Mouse (Mus musculus) kidney, postnatal 0 days (tissue): ENCODE results near the gene Zfp169. TPM values are rescaled to one million over a fixed set of nuclear protein-coding genes. Genes with fewer than 3 reads are reported as not detected.
"Not testable (repeated sequence)": the region's sequence is repeated elsewhere in the genome, so short reads cannot be mapped to it uniquely, and the experiment has no call there.

Experiments used
- ATAC-seq: fragments of 200-750 bp; cut with Nextera tagmentation; replicated peaks from 2 replicates; pipeline ENCODE4 v1.8.0; 2017; ENCODE audit warnings: low read depth, moderate number of reproducible peaks, moderate TSS enrichment, moderate library complexity; ENCODE audit not compliant: low FRiP score
- DNase-seq: peaks from one replicate; pipeline ENCODE4 v3.0.0-alpha.2; 2016; ENCODE audit warnings: low spot score
- H3K27ac ChIP-seq: fragments of 300-500 bp; sonication (generic); 2 replicates; pipeline ENCODE4 v1.5.1; 2014; ENCODE audit warnings: mild to moderate bottlenecking
- H3K27me3 ChIP-seq: fragments of 300-500 bp; sonication (generic); 2 replicates; pipeline ENCODE4 v1.6.1; 2014; ENCODE audit warnings: low read length, mixed read lengths; ENCODE audit not compliant: insufficient read depth
- H3K36me3 ChIP-seq: fragments of 300-500 bp; sonication (generic); 2 replicates; pipeline ENCODE4 v1.6.1; 2014; ENCODE audit warnings: low read length, mixed read lengths; ENCODE audit not compliant: insufficient read depth
- H3K4me1 ChIP-seq: fragments of 300-500 bp; sonication (generic); replicated peaks from 2 replicates; pipeline ENCODE4 v1.6.1; 2014; ENCODE audit warnings: antibody characterized with exemption, low read length, mixed read lengths; ENCODE audit not compliant: insufficient read depth
- H3K4me2 ChIP-seq: fragments of 300-500 bp; sonication (generic); 2 replicates; pipeline ENCODE4 v1.6.1; 2014; ENCODE audit warnings: mild to moderate bottlenecking, low read length, moderate library complexity, mixed read lengths
- H3K4me3 ChIP-seq: fragments of 300-500 bp; sonication (generic); replicated peaks from 2 replicates; pipeline ENCODE4 v1.5.1; 2014; ENCODE audit warnings: low read depth, low read length
- H3K9ac ChIP-seq: fragments of 300-500 bp; sonication (generic); 2 replicates; pipeline ENCODE4 v1.6.1; 2014; ENCODE audit warnings: low read depth, low read length
- H3K9me3 ChIP-seq: fragments of 300-500 bp; sonication (generic); replicated peaks from 2 replicates; pipeline ENCODE4 v1.6.1; 2016; ENCODE audit warnings: low read length, inconsistent platforms, mixed read lengths
- CTCF ChIP-seq: IDR thresholded peaks from 2 replicates; pipeline ENCODE4 v1.5.1; 2016; ENCODE audit warnings: antibody characterized with exemption, low read depth, mild to moderate bottlenecking, moderate library complexity
- WGBS: fragments of 180-500 bp; shearing (Covaris S2); extraction: QIAGEN DNeasy Blood & Tissue Kit; methylation state at CpG from one replicate; pipeline ENCODE4 v1.1.7; 2014; 5-methylcytosine and 5-hydroxymethylcytosine counted together
- polyA plus RNA-seq: library from polyadenylated mRNA; unstranded; fragments of >200 nt; fragmentation: Nextera tagmentation; extraction: Ambion mirVana; gene quantifications from 2 replicates; pipeline ENCODE4 v1.2.1, GENCODE M21; 2015

The Zfp169 gene
- polyA plus RNA-seq, 1 experiment from 2014 or later = 2.2 TPM

GRCm38 (mm10) chr13:48528123-48528871, 15.0 kb upstream of the Zfp169 start:
- Histone ChIP-seq H3K27ac (no peak overlapping the region), H3K4me2 (no peak overlapping the region), H3K27me3 (no peaks in the 10 kb centered on the region), H3K36me3 (no peaks in the 10 kb centered on the region), H3K9me3 (no peaks in the 10 kb centered on the region), H3K4me3 (no peak overlapping the region), H3K9ac (no peak overlapping the region), H3K4me1 (no peaks in the 10 kb centered on the region)
- peak; percentile 94 for DNase-seq
- peak; percentile 96 for TF ChIP-seq CTCF
- ATAC-seq = 0 out of 2 replicates have a peak, but pooled peaks have one; percentile 35
- 52% methylated on average over 15 of the region's 15 CpGs for WGBS

DNA sequence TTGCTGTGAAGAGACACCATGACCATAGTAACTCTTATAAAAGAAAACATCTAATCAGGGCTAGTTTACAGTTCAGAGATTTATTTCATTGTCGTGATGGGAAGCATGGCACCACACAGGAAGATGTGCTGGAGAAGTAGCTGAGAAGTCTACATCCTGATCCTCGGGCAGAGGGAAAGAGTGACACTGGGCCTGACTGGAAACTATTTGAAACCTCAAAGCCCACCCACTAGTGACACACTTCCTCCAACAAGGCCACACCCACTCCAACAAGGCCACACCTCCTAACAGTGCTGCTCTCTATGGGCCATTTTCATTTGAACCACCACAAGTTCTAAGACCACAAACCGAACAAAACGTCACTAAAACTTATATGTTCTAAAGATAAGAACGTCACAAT, 12.5 kb upstream of the Zfp169 start:
- H3K4me2 ChIP-seq = no peak overlapping the region
- H3K9ac ChIP-seq = no peak overlapping the region
- H3K4me1 ChIP-seq = no peaks in the 10 kb centered on the region
- 78% methylated on average over 5 of the region's 5 CpGs for WGBS
- no peaks in the 10 kb centered on the region for H3K36me3 ChIP-seq
- no peak for TF ChIP-seq CTCF
- H3K9me3 ChIP-seq = no peaks in the 10 kb centered on the region
- H3K4me3 ChIP-seq = no peak overlapping the region
- DNase-seq = no peak
- no peaks in the 10 kb centered on the region for H3K27me3 ChIP-seq
- no peak overlapping the region for H3K27ac ChIP-seq
- ATAC-seq = no peak

GRCm38 (mm10) chr13:48519122-48519521, 5.9 kb upstream of the Zfp169 start:
- not testable (repeated sequence) for H3K27ac ChIP-seq, H3K36me3 ChIP-seq, H3K9me3 ChIP-seq, H3K27me3 ChIP-seq, H3K9ac ChIP-seq, H3K4me1 ChIP-seq, H3K4me3 ChIP-seq, ATAC-seq, DNase-seq, H3K4me2 ChIP-seq

DNA sequence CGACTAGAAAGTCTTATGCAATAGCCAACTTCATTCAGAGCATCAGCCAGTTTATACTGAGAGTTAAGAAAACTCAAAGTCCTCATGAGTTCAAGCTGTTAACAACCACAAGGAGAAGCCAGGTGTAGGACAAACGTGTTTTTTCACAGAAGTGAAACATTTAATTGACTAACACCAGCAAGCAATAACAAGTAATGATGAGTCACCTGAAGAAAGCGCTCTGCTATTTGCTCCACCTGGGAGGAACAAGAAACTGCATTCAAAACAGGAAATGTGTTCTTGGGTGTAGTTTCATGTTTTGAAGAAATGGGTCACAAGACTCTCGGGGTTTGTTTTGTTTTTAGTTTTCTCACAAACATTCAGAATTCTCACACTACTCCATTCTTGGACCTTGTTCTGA, 2.6 kb upstream of the Zfp169 start:
- H3K4me3 ChIP-seq = no peak overlapping the region
- H3K27ac ChIP-seq = no peak overlapping the region
- H3K9ac ChIP-seq = no peak overlapping the region
- no peaks in the 10 kb centered on the region for H3K27me3 ChIP-seq
- DNase-seq = no peak
- no peaks in the 10 kb centered on the region for H3K9me3 ChIP-seq
- H3K36me3 ChIP-seq = no peaks in the 10 kb centered on the region
- no peak for TF ChIP-seq CTCF
- no peak overlapping the region for H3K4me2 ChIP-seq
- H3K4me1 ChIP-seq = 0 out of 2 replicates have a peak, but pooled peaks cover 4% of the 10 kb centered on the region
- ATAC-seq = no peak
- WGBS = 86% methylated on average over 4 of the region's 4 CpGs

- ATAC-seq = no peak
- TF ChIP-seq CTCF = no peak
- no peaks in the 10 kb centered on the region for H3K9me3 ChIP-seq
- peaks cover 4% of the 10 kb centered on the region for H3K36me3 ChIP-seq
- WGBS = 84% methylated on average over 9 of the region's 9 CpGs
- no peaks in the 10 kb centered on the region for H3K27me3 ChIP-seq
- no peak overlapping the region for H3K4me2 ChIP-seq
- no peak overlapping the region for H3K27ac ChIP-seq
- no peak for DNase-seq
- H3K4me1 ChIP-seq = 0 out of 2 replicates have a peak, but pooled peaks cover 4% of the 10 kb centered on the region
- H3K4me3 ChIP-seq = no peak overlapping the region
- H3K9ac ChIP-seq = no peak overlapping the region
Measured at GRCm38 (mm10) chr13:48508661-48509060, 4.6 kb downstream of the Zfp169 start.

DNA sequence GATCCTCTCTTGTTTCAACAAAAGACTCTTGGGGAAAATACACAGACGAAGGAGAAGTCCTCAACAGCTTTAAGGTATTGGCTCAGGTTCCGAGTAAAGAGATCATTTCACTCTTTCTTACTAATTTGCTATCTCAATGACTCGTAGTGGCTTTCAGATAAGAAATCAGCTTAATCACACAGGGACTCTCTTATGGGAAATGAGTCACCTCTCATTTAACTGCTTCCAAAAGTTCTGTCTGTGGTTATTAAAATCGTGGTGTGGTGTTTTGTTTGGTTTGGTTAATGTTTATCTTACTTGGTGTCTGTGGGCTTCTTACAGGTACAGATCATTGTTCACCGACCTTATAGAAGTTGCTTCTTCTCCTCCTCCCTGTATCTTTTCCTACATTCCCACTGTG, 10.8 kb downstream of the Zfp169 start:
- no peak overlapping the region for H3K9ac ChIP-seq
- H3K36me3 ChIP-seq = peaks cover 12% of the 10 kb centered on the region
- WGBS = 80% methylated on average over 5 of the region's 5 CpGs
- no peak for TF ChIP-seq CTCF
- H3K4me2 ChIP-seq = no peak overlapping the region
- no peak for DNase-seq
- no peak for ATAC-seq
- no peaks in the 10 kb centered on the region for H3K4me1 ChIP-seq
- no peaks in the 10 kb centered on the region for H3K27me3 ChIP-seq
- H3K4me3 ChIP-seq = no peak overlapping the region
- H3K9me3 ChIP-seq = no peaks in the 10 kb centered on the region
- H3K27ac ChIP-seq = no peak overlapping the region
